Mouse (Mus musculus): ENCODE data around the gene Dpm2. TPM values are rescaled to one million over a fixed set of nuclear protein-coding genes. Genes with fewer than 3 reads are reported as not detected.

Dpm2 gene
- polyA plus RNA-seq, 1 experiment = 73.7 TPM

DNA sequence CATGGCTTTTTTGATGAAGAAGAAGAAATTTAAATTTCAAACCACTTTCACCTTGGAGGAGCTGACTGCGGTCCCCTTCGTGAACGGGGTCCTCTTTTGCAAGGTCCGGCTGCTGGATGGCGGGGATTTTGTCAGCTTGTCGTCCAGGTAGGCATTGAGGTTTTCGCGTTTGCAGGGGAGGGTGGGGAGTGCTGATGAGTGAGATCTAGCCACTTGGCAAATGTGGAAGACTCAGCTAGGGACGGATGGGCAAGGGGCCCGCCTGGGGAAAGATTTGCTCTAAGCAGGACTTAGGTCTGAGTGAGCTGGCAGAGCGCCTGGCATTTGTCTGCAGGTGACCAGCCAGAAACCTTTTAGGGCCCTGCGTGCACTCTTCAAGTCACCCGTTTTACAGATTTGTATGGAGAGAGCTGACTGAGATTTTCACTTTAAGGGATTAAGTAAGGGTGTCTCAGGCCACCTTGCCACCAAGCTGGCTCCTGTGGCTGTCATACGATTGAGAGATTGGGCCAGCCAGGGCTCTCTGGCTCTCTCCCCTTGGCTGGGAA lies 34.5 kb upstream of the Dpm2 start:
- H3K79me3 ChIP-seq (ENCODE audit: low read depth) = no peaks in the 10 kb centered on the region
- TF ChIP-seq MAX (IDR thresholded peaks at IDR 0.05) = no peak
- TF ChIP-seq CEBPB (IDR thresholded peaks at IDR 0.05; ENCODE audit: low read depth) = no peak
- no peak for TF ChIP-seq CTCF (IDR thresholded peaks at IDR 0.05; ENCODE audit: control insufficient read depth, insufficient read depth, insufficient read length)
- TF ChIP-seq FOSL1 (IDR thresholded peaks at IDR 0.05; ENCODE audit: insufficient read depth, low read length, poor library complexity, severe bottlenecking) = no peak
- TF ChIP-seq MYOG (IDR thresholded peaks at IDR 0.05; ENCODE audit: control insufficient read depth, extremely low read depth, insufficient read length) = no peak
- no peak for TF ChIP-seq MYOD1 (IDR thresholded peaks at IDR 0.05; ENCODE audit: control insufficient read depth, insufficient read length, low read depth)
- TF ChIP-seq USF1 (IDR thresholded peaks at IDR 0.05; ENCODE audit: low read depth) = no peak
- no peaks in the 10 kb centered on the region for H3K36me3 ChIP-seq (ENCODE audit: control insufficient read depth, insufficient read depth)
- peak overlapping the region; percentile 55 for H3K4me3 ChIP-seq (ENCODE audit: insufficient read depth, poor library complexity, severe bottlenecking)
- peak overlapping the region; percentile 43 for H3ac ChIP-seq (ENCODE audit: control insufficient read depth, insufficient read length, low read depth)
- H3K27me3 ChIP-seq (ENCODE audit: control insufficient read depth, insufficient read depth, insufficient read length) = no peaks in the 10 kb centered on the region
- H3K79me2 ChIP-seq (ENCODE audit: control insufficient read depth, insufficient read depth) = no peaks in the 10 kb centered on the region

DNA sequence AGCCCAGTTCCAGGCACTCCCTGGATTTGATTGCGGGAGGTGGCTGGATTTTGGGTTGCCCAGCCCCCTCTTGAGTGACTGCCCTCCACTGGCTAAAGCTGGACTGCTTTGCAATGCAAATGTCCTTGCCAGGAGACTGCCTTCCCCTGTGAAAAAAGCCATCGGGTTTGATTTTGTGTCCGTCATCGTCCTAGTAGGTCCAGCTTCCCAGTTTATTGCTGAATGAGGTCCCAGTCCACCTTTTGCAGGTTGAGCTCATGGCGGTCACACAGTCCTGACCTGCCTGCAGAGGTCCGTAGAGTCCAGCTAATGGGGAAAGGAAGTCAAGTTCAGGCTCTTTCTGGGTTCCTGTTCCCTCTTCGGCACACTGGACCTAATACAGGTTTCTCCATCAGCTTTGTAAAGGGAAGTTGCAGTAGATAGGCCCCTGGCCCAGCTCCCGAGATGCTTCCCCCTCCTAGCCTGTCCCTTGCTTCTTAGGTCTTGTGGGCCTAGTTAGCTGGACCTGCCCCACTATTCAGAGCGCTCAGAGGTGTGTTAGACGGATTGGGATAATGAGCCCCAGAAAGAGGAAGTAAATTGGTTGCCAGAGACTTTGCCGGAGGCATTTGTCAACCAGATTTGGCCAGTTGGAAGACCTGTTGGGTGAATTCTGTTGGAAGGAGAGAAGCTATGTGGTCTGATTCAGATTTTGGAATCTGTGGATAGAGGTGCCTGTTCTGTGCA lies 33.9 kb upstream of the Dpm2 start:
- Histone ChIP-seq H3ac (ENCODE audit: control insufficient read depth, insufficient read length, low read depth) (no peak overlapping the region), H3K79me3 (ENCODE audit: low read depth) (no peaks in the 10 kb centered on the region), H3K79me2 (ENCODE audit: control insufficient read depth, insufficient read depth) (no peaks in the 10 kb centered on the region), H3K4me3 (ENCODE audit: insufficient read depth, poor library complexity, severe bottlenecking) (no peak overlapping the region), H3K27me3 (ENCODE audit: control insufficient read depth, insufficient read depth, insufficient read length) (no peaks in the 10 kb centered on the region), H3K36me3 (ENCODE audit: control insufficient read depth, insufficient read depth) (no peaks in the 10 kb centered on the region)
- no peak for TF ChIP-seq MYOD1 (IDR thresholded peaks at IDR 0.05; ENCODE audit: control insufficient read depth, insufficient read length, low read depth)
- no peak for TF ChIP-seq MYOG (IDR thresholded peaks at IDR 0.05; ENCODE audit: control insufficient read depth, extremely low read depth, insufficient read length)
- no peak for TF ChIP-seq FOSL1 (IDR thresholded peaks at IDR 0.05; ENCODE audit: insufficient read depth, low read length, poor library complexity, severe bottlenecking)

DNA sequence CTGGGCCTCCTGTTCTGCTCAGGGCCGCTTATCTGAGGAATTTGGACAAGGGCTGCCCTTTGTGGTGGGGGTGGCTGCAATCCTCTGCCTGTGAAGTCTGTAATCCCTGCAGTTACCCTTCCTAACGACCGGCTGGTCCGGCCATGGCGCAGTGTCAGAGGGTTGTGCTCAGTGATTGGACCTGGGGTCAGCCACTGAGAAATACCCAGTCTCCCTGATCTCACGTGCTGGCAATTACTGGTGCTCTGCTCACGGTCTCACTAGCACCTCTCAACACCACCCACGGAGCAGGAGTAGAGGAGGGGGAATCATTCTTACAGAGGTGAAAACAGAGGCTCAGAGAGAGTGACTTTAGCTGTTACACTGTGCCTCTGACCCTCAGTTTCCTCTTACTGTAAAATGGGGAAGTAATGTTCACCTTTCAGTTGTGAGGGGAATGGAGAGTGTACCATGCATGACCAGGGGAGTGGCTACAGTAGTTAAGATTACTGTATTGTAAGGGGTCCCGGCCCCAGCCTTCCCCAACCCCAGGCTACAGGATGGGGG lies 33.2 kb upstream of the Dpm2 start:
- no peak overlapping the region for H3ac ChIP-seq (ENCODE audit: control insufficient read depth, insufficient read length, low read depth)
- TF ChIP-seq MYOD1 (IDR thresholded peaks at IDR 0.05; ENCODE audit: control insufficient read depth, insufficient read length, low read depth) = no peak
- no peak for TF ChIP-seq CTCF (IDR thresholded peaks at IDR 0.05; ENCODE audit: control insufficient read depth, insufficient read depth, insufficient read length)
- no peak for TF ChIP-seq MAX (IDR thresholded peaks at IDR 0.05)
- no peak for TF ChIP-seq CEBPB (IDR thresholded peaks at IDR 0.05; ENCODE audit: low read depth)
- TF ChIP-seq USF1 (IDR thresholded peaks at IDR 0.05; ENCODE audit: low read depth) = no peak
- TF ChIP-seq MYOG (IDR thresholded peaks at IDR 0.05; ENCODE audit: control insufficient read depth, extremely low read depth, insufficient read length) = no peak
- TF ChIP-seq FOSL1 (IDR thresholded peaks at IDR 0.05; ENCODE audit: insufficient read depth, low read length, poor library complexity, severe bottlenecking) = no peak
- no peaks in the 10 kb centered on the region for H3K79me3 ChIP-seq (ENCODE audit: low read depth)
- no peaks in the 10 kb centered on the region for H3K79me2 ChIP-seq (ENCODE audit: control insufficient read depth, insufficient read depth)
- H3K36me3 ChIP-seq (ENCODE audit: control insufficient read depth, insufficient read depth) = no peaks in the 10 kb centered on the region
- H3K4me3 ChIP-seq (ENCODE audit: insufficient read depth, poor library complexity, severe bottlenecking) = no peak overlapping the region
- no peaks in the 10 kb centered on the region for H3K27me3 ChIP-seq (ENCODE audit: control insufficient read depth, insufficient read depth, insufficient read length)

DNA sequence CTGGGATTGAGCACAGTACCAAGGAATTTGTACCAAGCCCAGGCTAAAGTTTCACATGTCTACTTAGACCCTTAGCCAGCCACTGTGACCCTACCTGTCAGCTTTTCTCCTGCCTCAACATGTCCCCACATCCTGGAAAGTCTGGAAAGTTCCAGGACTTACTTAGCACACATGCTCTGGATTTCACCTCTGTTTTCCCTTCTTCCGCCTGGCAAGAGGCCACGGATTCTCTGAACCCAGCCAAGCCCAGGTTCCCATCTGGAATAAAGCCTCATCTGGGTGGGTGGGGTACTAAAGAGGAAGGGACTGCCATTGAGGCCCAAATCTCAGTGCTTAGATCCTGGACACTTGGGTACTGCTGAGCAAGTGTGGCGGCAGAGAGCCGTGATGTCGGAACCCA lies 32.7 kb upstream of the Dpm2 start:
- no peaks in the 10 kb centered on the region for H3K36me3 ChIP-seq (ENCODE audit: control insufficient read depth, insufficient read depth)
- TF ChIP-seq FOSL1 (IDR thresholded peaks at IDR 0.05; ENCODE audit: insufficient read depth, low read length, poor library complexity, severe bottlenecking) = no peak
- TF ChIP-seq USF1 (IDR thresholded peaks at IDR 0.05; ENCODE audit: low read depth) = no peak
- no peak for TF ChIP-seq MYOD1 (IDR thresholded peaks at IDR 0.05; ENCODE audit: control insufficient read depth, insufficient read length, low read depth)
- no peak for TF ChIP-seq CEBPB (IDR thresholded peaks at IDR 0.05; ENCODE audit: low read depth)
- no peak for TF ChIP-seq MYOG (IDR thresholded peaks at IDR 0.05; ENCODE audit: control insufficient read depth, extremely low read depth, insufficient read length)
- TF ChIP-seq MAX (IDR thresholded peaks at IDR 0.05) = no peak
- no peak for TF ChIP-seq CTCF (IDR thresholded peaks at IDR 0.05; ENCODE audit: control insufficient read depth, insufficient read depth, insufficient read length)
- H3K27me3 ChIP-seq (ENCODE audit: control insufficient read depth, insufficient read depth, insufficient read length) = no peaks in the 10 kb centered on the region
- H3K4me3 ChIP-seq (ENCODE audit: insufficient read depth, poor library complexity, severe bottlenecking) = no peak overlapping the region
- H3K79me2 ChIP-seq (ENCODE audit: control insufficient read depth, insufficient read depth) = no peaks in the 10 kb centered on the region
- H3K79me3 ChIP-seq (ENCODE audit: low read depth) = no peaks in the 10 kb centered on the region
- H3ac ChIP-seq (ENCODE audit: control insufficient read depth, insufficient read length, low read depth) = no peak overlapping the region

DNA sequence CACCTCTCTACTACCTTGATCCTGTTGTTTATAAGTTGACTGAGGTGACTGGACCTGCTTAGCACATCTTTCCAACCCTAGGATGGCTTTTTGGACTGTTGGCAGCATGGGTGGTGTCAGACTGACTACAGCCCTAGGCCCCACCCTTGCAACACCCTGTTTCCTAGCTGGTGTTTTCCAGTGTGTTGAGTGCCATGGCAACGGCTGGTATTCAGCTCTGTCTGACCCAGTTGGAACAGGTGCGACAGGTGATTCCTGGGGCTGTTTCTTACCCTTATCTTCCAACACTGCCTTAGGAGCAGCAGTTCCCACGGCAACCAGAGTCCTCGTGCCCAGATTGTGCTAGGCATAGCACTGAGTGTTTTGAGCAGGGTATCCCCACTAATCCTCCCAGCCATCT lies 32.2 kb upstream of the Dpm2 start:
- no peak overlapping the region for H3K4me3 ChIP-seq (ENCODE audit: insufficient read depth, poor library complexity, severe bottlenecking)
- no peak for TF ChIP-seq CTCF (IDR thresholded peaks at IDR 0.05; ENCODE audit: control insufficient read depth, insufficient read depth, insufficient read length)
- no peak for TF ChIP-seq USF1 (IDR thresholded peaks at IDR 0.05; ENCODE audit: low read depth)
- no peak for TF ChIP-seq FOSL1 (IDR thresholded peaks at IDR 0.05; ENCODE audit: insufficient read depth, low read length, poor library complexity, severe bottlenecking)
- TF ChIP-seq MAX (IDR thresholded peaks at IDR 0.05) = no peak
- no peak for TF ChIP-seq MYOG (IDR thresholded peaks at IDR 0.05; ENCODE audit: control insufficient read depth, extremely low read depth, insufficient read length)
- TF ChIP-seq MYOD1 (IDR thresholded peaks at IDR 0.05; ENCODE audit: control insufficient read depth, insufficient read length, low read depth) = no peak
- TF ChIP-seq CEBPB (IDR thresholded peaks at IDR 0.05; ENCODE audit: low read depth) = no peak

More for the DNA sequence above, 32.2 kb upstream of the Dpm2 start:
- Histone ChIP-seq H3K36me3 (ENCODE audit: control insufficient read depth, insufficient read depth) (no peaks in the 10 kb centered on the region), H3K79me2 (ENCODE audit: control insufficient read depth, insufficient read depth) (no peaks in the 10 kb centered on the region), H3ac (ENCODE audit: control insufficient read depth, insufficient read length, low read depth) (no peak overlapping the region), H3K79me3 (ENCODE audit: low read depth) (no peaks in the 10 kb centered on the region), H3K27me3 (ENCODE audit: control insufficient read depth, insufficient read depth, insufficient read length) (no peaks in the 10 kb centered on the region)

Measured in C2C12 (cell line).